Mouse (Mus musculus) Patski (cell line): Measurements from ENCODE around the gene Nme7. TPM values are rescaled to one million over a fixed set of nuclear protein-coding genes. Genes with fewer than 3 reads are reported as not detected.

Experiments used
- ATAC-seq: fragments of 100-300 bp; one replicate; pipeline ENCODE4 v1.8.0; 2021
- CTCF ChIA-PET: fragments of 350-600 bp; sonication (Branson Sonifier 250); formaldehyde crosslinking; loops from one replicate; lab custom pipeline; 2022; ENCODE audit warnings: inconsistent platforms; lab: Charles Lee
- POLR2A ChIA-PET: fragments of 350-600 bp; sonication (Branson Sonifier 250); formaldehyde crosslinking; loops from one replicate; lab custom pipeline; 2022; ENCODE audit warnings: antibody characterized with exemption, inconsistent platforms; lab: Charles Lee
- DNase-seq: peaks from one replicate; pipeline ENCODE4 v3.0.0-alpha.2; 2011; ENCODE audit warnings: low read depth, low spot score
- H3K27me3 ChIP-seq: fragments of 371-371 bp; one replicate; pipeline ENCODE4 v1.5.1; 2021
- CTCF ChIP-seq: fragments of 100-300 bp; IDR thresholded peaks from one replicate; pipeline ENCODE4 v1.5.1; 2021
- in situ Hi-C: fragments of 300-500 bp; cut with MboI; formaldehyde crosslinking; loops from 3 replicates; pipeline ENCODE4 v1.11.1; 2018; ENCODE audit warnings: low pct_unique_long_range_greater_than_20kb, mixed read lengths
- polyA plus RNA-seq: library from polyadenylated mRNA; unstranded; gene quantifications from one replicate; pipeline ENCODE4 v1.2.3, GENCODE M21; 2021

The Nme7 gene
- polyA plus RNA-seq, result 56.0 TPM

- H3K27me3 ChIP-seq, result no peaks in the 10 kb centered on the region
- DNase-seq, result no peak
- TF ChIP-seq CTCF, result no peak
- no peak for ATAC-seq
- CTCF ChIA-PET, result no interaction called here
- POLR2A ChIA-PET, result no interaction called here
- in situ Hi-C loops, result no loop called here
Measured at GRCm38 (mm10) chr1:164303821-164304220, at the start of gene Nme7. Gene Nme7, plus strand, starts transcription at chr1:164304121.

DNA sequence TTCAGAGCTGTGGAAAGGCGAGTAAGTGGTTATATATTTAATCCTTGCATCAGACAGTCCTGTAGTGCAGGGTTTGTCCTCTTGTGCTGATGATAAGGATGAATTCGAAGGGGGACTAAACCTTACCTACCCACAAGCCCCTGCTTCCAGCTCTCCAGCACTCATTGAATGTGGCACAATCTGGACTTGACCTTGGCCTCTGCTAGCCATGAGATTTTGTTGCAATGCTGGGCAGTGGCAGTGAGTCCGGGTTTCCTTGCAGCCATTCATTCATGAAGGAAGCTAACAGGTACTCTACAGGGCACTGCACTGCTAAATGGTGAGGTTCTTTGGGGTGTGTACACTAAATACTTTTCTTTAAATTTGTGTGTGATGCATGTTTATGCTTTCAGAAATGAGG lies 49.1 kb upstream of the Nme7 start:
- no peak for TF ChIP-seq CTCF
- DNase-seq (no peak), ATAC-seq (no peak)
- H3K27me3 ChIP-seq, result no peaks in the 10 kb centered on the region
- in situ Hi-C loops, result no loop called here
- POLR2A ChIA-PET, result no interaction called here
- CTCF ChIA-PET, result interaction anchor here (2.3 kb wide), 1 partner anchor 20 kb away, joined by 6 read pairs; the partner anchor contains the start of gene Ccdc181

GRCm38 (mm10) chr1:164260171-164261028 lies 43.5 kb upstream of the Nme7 start:
- DNase-seq (no peak), ATAC-seq (no peak)
- H3K27me3 ChIP-seq, result no peaks in the 10 kb centered on the region
- ChIA-PET POLR2A (no interaction called here), CTCF (interaction anchor here (1.1 to 1.7 kb wide), 2 partner anchors 15 to 17 kb away, joined by 3 to 5 read pairs; partner anchors contain the start of gene Ccdc181)
- in situ Hi-C loops, result no loop called here
- TF ChIP-seq CTCF, result no peak

DNA sequence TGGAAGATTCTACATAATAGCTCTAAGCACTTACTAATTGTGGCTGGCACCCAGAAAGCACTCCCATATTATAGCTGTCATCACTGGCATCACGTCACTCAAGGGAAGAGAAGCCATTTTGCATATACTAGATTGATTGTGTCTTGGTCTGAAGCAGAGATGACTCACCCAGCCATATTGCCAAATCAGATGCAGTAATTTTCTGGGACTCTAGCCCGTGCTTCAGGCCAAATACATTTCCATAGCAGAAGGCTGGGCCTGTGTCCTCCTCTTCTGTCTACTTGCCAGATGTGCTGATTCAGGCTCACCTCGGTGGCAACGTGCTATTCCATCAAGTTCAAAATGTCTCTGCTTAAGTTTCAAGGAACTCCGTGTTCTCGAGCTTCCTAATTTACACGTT lies 42.4 kb upstream of the Nme7 start:
- ATAC-seq (no peak), DNase-seq (no peak)
- no peak for TF ChIP-seq CTCF
- POLR2A ChIA-PET, result interaction anchor here (1.1 kb wide), 1 partner anchor 10 kb away, joined by 4 read pairs; no protein-coding TSS in a partner anchor
- CTCF ChIA-PET, result interaction anchor here (1.7 kb wide), 1 partner anchor 13 kb away, joined by 5 read pairs; the partner anchor contains the start of gene Ccdc181
- H3K27me3 ChIP-seq, result no peaks in the 10 kb centered on the region
- in situ Hi-C loops, result no loop called here

GRCm38 (mm10) chr1:164270941-164271340 lies 33.0 kb upstream of the Nme7 start:
- ATAC-seq, result no peak
- no peak for TF ChIP-seq CTCF
- CTCF ChIA-PET, result no interaction called here
- no peaks in the 10 kb centered on the region for H3K27me3 ChIP-seq
- DNase-seq, result no peak
- POLR2A ChIA-PET, result no interaction called here
- in situ Hi-C loops, result no loop called here

DNA sequence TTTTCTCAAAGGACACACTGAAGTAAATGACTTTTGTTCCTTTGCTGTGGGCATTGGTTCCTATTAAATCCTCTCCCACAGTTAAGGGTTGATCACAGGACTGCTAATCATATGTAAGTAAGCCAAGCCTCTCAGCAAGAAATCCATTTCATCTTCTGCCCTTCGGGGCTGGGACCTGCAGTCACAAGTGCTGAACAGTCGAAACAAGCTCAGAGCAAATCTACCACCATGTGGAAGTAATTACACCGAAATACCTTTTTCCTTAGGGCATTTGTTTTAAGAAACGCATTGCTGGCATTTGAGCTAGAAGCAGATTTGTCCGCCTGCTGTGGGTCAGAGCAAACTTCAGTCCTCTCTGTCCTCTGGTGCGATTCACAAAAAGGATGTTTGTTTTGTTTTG lies 30.3 kb upstream of the Nme7 start:
- TF ChIP-seq CTCF, result no peak
- DNase-seq (no peak), ATAC-seq (no peak)
- H3K27me3 ChIP-seq, result no peaks in the 10 kb centered on the region
- CTCF ChIA-PET, result interaction anchor here (1.7 kb wide), 1 partner anchor 18 kb away, joined by 6 read pairs; no protein-coding TSS in a partner anchor
- in situ Hi-C loops, result no loop called here
- POLR2A ChIA-PET, result no interaction called here

DNA sequence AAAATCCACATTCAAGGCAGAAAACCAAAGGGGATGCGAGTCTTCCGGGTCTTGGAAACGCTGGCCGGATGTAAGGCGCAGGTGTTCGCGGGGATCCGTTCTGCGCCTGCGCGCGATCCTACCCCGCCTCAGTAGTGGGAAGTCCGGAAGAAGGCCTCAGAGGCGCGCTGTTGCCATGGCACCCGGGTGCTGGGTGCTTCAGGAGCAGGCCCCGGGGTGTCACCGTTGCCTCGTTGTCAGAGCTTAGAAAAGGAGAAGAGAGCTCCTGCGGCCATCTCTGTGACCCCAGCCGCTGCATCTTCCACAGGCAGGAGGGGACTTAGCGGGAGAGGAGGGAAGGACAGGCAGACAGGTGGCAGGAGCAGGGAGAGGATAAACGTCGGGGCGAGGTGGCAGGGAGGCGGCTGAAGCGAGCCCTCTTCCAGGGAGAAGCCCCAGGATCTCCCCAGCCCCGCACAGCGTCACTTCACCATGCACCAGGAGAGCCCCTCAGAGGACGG lies 28.4 kb upstream of the Nme7 start, which contains the start of gene Ccdc181:
TSS of gene Ccdc181 (plus strand) at position 131 of the 500 bp plus-strand sequence.
- in situ Hi-C loops, result no loop called here
- no peak for TF ChIP-seq CTCF
- DNase-seq (peak; percentile 69), ATAC-seq (peak; percentile 97)
- ChIA-PET POLR2A (no interaction called here), CTCF (interaction anchor here (1.3 to 1.8 kb wide), 3 partner anchors 15 to 20 kb away, joined by 4 to 6 read pairs (median 5); no protein-coding TSS in a partner anchor)
- no peaks in the 10 kb centered on the region for H3K27me3 ChIP-seq

GRCm38 (mm10) chr1:164276552-164276951 lies 27.4 kb upstream of the Nme7 start:
- CTCF ChIA-PET, result interaction anchor here (0.7 to 1.7 kb wide), 3 partner anchors 15 to 40 kb away, joined by 3 to 4 read pairs (median 4); no protein-coding TSS in a partner anchor
- no peak for TF ChIP-seq CTCF
- in situ Hi-C loops, result no loop called here
- POLR2A ChIA-PET, result no interaction called here
- DNase-seq (no peak), ATAC-seq (no peak)
- H3K27me3 ChIP-seq, result no peaks in the 10 kb centered on the region

DNA sequence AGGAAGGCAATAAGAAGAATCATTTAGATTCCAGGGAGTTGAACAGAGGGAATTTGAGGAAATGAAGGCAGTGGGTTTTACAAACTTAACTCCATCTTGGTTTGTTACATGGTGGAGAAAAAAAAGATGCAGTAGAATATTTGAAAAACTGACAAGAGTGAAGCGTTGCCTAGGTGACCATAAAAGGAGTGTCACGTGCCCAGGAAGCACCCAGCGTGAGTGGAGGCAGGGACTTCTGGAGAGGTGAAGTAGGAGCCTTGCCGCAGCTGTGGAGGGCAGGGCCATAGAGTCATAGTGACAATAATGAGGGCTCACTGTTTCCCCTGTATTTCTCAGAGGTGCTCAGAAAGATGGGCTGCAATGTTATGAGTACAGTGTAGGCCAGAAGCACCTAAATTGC lies 24.6 kb upstream of the Nme7 start:
- ATAC-seq, result no peak

DNA sequence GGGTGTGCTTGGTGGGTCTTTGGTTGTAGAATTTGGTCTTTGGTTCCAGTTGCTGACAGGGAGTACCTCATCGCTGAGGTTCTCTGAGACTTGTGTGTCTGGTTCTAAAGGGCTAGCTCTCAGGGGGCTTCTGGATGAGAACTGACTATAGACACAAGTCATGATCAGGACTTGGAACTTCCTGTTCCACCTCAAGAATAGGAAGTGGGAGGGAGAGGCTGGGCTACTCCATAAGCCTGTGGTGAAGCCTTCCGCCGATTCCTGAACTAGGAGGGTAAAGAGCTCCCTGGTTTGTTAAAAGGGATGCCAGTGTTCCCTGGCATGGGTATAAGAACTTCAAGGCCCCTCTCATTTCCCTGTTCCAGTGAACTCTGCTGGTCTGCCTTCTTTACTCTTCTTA lies 19.9 kb upstream of the Nme7 start:
- ChIA-PET CTCF (interaction anchor here (1.3 kb wide), 2 partner anchors 9 to 11 kb away, joined by 3 to 4 read pairs; no protein-coding TSS in a partner anchor), POLR2A (no interaction called here)
- no peaks in the 10 kb centered on the region for H3K27me3 ChIP-seq
- in situ Hi-C loops, result no loop called here
- TF ChIP-seq CTCF, result no peak
- DNase-seq (no peak), ATAC-seq (no peak)

More for the DNA sequence above, 24.6 kb upstream of the Nme7 start:
- no peak for DNase-seq
- H3K27me3 ChIP-seq, result no peaks in the 10 kb centered on the region
- ChIA-PET CTCF (no interaction called here), POLR2A (no interaction called here)
- no peak for TF ChIP-seq CTCF
- in situ Hi-C loops, result no loop called here

GRCm38 (mm10) chr1:164287406-164287805 lies 16.5 kb upstream of the Nme7 start:
- ATAC-seq (no peak), DNase-seq (no peak)
- POLR2A ChIA-PET, result no interaction called here
- in situ Hi-C loops, result no loop called here
- CTCF ChIA-PET, result no interaction called here
- TF ChIP-seq CTCF, result no peak
- no peaks in the 10 kb centered on the region for H3K27me3 ChIP-seq
